Mouse (Mus musculus) MEL (cell line): Measurements from ENCODE around the gene Usp32. TPM values are rescaled to one million over a fixed set of nuclear protein-coding genes. Genes with fewer than 3 reads are reported as not detected.

Experiments used
- DNase-seq: peaks from one replicate; pipeline ENCODE4 v3.0.0; 2011; ENCODE audit warnings: low read depth, low spot score
- H3K27ac ChIP-seq: 2 replicates; pipeline ENCODE4 v1.5.1; 2012; ENCODE audit warnings: low read depth, mild to moderate bottlenecking, control low read depth, low read length, moderate library complexity; ENCODE audit not compliant: control insufficient read depth
- H3K27me3 ChIP-seq, 2 experiments: fragments of 150-350 bp in 1 of 2; sonication (generic) in 1 of 2; 2 replicates each; pipeline ENCODE4 v1.6.1; 2012; ENCODE audit warnings: low read length in 2 of 2, mild to moderate bottlenecking in 2 of 2, improper control_type of control experiment in 1 of 2, moderate library complexity in 1 of 2; ENCODE audit not compliant: insufficient read depth in 2 of 2, control insufficient read depth in 1 of 2
- H3K36me3 ChIP-seq, 2 experiments: 2 replicates each; pipeline ENCODE4 v1.6.1; 2012 to 2014; ENCODE audit warnings: low read length in 2 of 2, improper control_type of control experiment in 1 of 2, inconsistent platforms in 1 of 2, mild to moderate bottlenecking in 1 of 2; ENCODE audit not compliant: insufficient read depth in 2 of 2, control insufficient read depth in 1 of 2
- H3K4me1 ChIP-seq, 2 experiments: fragments of 150-350 bp in 1 of 2; sonication (generic) in 1 of 2; 2 replicates each; pipeline ENCODE4 v1.6.1; 2012; ENCODE audit warnings: low read length in 2 of 2, improper control_type of control experiment in 1 of 2, mild to moderate bottlenecking in 1 of 2; ENCODE audit not compliant: insufficient read depth in 2 of 2, control insufficient read depth in 1 of 2
- H3K4me3 ChIP-seq, 2 experiments: fragments of 150-350 bp in 1 of 2; sonication (generic) in 1 of 2; 2 replicates each; pipeline ENCODE4 v1.5.1; 2012; ENCODE audit warnings: low read depth in 2 of 2, low read length in 2 of 2, mild to moderate bottlenecking in 2 of 2, moderate library complexity in 2 of 2, control low read depth in 1 of 2, improper control_type of control experiment in 1 of 2; ENCODE audit not compliant: control insufficient read depth in 1 of 2, insufficient read depth in 1 of 2
- H3K79me2 ChIP-seq: 2 replicates; pipeline ENCODE4 v1.6.1; 2012; ENCODE audit warnings: mild to moderate bottlenecking, low read length, moderate library complexity; ENCODE audit not compliant: control insufficient read depth, poor library complexity, insufficient read depth
- H3K9ac ChIP-seq: 2 replicates; pipeline ENCODE4 v1.6.1; 2012; ENCODE audit warnings: low read depth, mild to moderate bottlenecking, control low read depth, low read length, moderate library complexity; ENCODE audit not compliant: control insufficient read depth, poor library complexity, severe bottlenecking
- H3K9me3 ChIP-seq: fragments of 150-350 bp; sonication (generic); replicated peaks from 2 replicates; pipeline ENCODE4 v1.6.1; 2012; ENCODE audit warnings: mild to moderate bottlenecking, low read length, improper control_type of control experiment, moderate library complexity; ENCODE audit not compliant: insufficient read depth
- CTCF ChIP-seq, 3 experiments: IDR thresholded peaks in 2 of 3; conservative IDR thresholded peaks in 1 of 3; 2 replicates each; pipeline ENCODE4 v1.5.1; 2011 to 2012; ENCODE audit warnings: low read length in 3 of 3, low read depth in 2 of 3, mild to moderate bottlenecking in 2 of 3, improper control_type of control experiment in 1 of 3, inconsistent platforms in 1 of 3, mixed read lengths in 1 of 3, moderate library complexity in 1 of 3; ENCODE audit not compliant: control insufficient read depth in 1 of 3, insufficient read depth in 1 of 3, poor library complexity in 1 of 3, severe bottlenecking in 1 of 3
- E2F4 ChIP-seq: IDR thresholded peaks from 2 replicates; pipeline ENCODE4 v1.6.1; 2011; ENCODE audit warnings: low read depth, low read length, improper control_type of control experiment, borderline replicate concordance
- MAFK ChIP-seq: IDR thresholded peaks from 2 replicates; pipeline ENCODE4 v1.6.1; 2011; ENCODE audit warnings: low read depth, mild to moderate bottlenecking, low read length, improper control_type of control experiment, borderline replicate concordance
- MAZ ChIP-seq: IDR thresholded peaks from 2 replicates; pipeline ENCODE4 v1.6.1; 2012; ENCODE audit warnings: low read depth, mild to moderate bottlenecking, inconsistent platforms, low read length, improper control_type of control experiment
- MEF2A ChIP-seq: IDR thresholded peaks from 2 replicates; pipeline ENCODE4 v1.6.1; 2014; ENCODE audit warnings: low read depth, mild to moderate bottlenecking, inconsistent platforms, low read length, improper control_type of control experiment; ENCODE audit not compliant: poor library complexity, insufficient replicate concordance, severe bottlenecking; ENCODE audit errors: extremely low read depth
- MYB ChIP-seq: IDR thresholded peaks from 2 replicates; pipeline ENCODE4 v1.6.1; 2011; ENCODE audit warnings: mild to moderate bottlenecking, low read depth, low read length, improper control_type of control experiment
- POLR2AphosphoS2 ChIP-seq: IDR thresholded peaks from 2 replicates; pipeline ENCODE4 v1.6.1; 2011; ENCODE audit warnings: low read length, improper control_type of control experiment
- RAD21 ChIP-seq: IDR thresholded peaks from 2 replicates; pipeline ENCODE4 v1.6.1; 2011; ENCODE audit warnings: mild to moderate bottlenecking, low read depth, low read length, improper control_type of control experiment
- RCOR1 ChIP-seq: IDR thresholded peaks from 2 replicates; pipeline ENCODE4 v1.6.1; 2012; ENCODE audit warnings: low read depth, mild to moderate bottlenecking, inconsistent platforms, low read length, improper control_type of control experiment
- SIN3A ChIP-seq: IDR thresholded peaks from 2 replicates; pipeline ENCODE4 v1.6.1; 2012; ENCODE audit warnings: low read length, improper control_type of control experiment, inconsistent platforms
- SMC3 ChIP-seq: IDR thresholded peaks from 2 replicates; pipeline ENCODE4 v1.6.1; 2011; ENCODE audit warnings: low read depth, low read length, improper control_type of control experiment
- TCF12 ChIP-seq: IDR thresholded peaks from 2 replicates; pipeline ENCODE4 v1.6.1; 2014; ENCODE audit warnings: low read depth, mild to moderate bottlenecking, inconsistent platforms, low read length, improper control_type of control experiment, moderate library complexity
- USF1 ChIP-seq: IDR thresholded peaks from 2 replicates; pipeline ENCODE4 v1.6.1; 2014; ENCODE audit warnings: low read depth, mild to moderate bottlenecking, inconsistent platforms, low read length, improper control_type of control experiment, moderate library complexity
- USF2 ChIP-seq, 2 experiments: IDR thresholded peaks; 2 replicates each; pipeline ENCODE4 v1.6.1; 2011 to 2012; ENCODE audit warnings: improper control_type of control experiment in 2 of 2, low read length in 2 of 2, borderline replicate concordance in 1 of 2, inconsistent platforms in 1 of 2, low read depth in 1 of 2, mild to moderate bottlenecking in 1 of 2; ENCODE audit not compliant: insufficient read depth in 1 of 2
- ZC3H11A ChIP-seq: IDR thresholded peaks from 2 replicates; pipeline ENCODE4 v1.6.1; 2012; ENCODE audit warnings: low read depth, mild to moderate bottlenecking, inconsistent platforms, low read length, improper control_type of control experiment
- ZKSCAN1 ChIP-seq: IDR thresholded peaks from 2 replicates; pipeline ENCODE4 v1.6.1; 2012; ENCODE audit warnings: low read depth, mild to moderate bottlenecking, inconsistent platforms, low read length, improper control_type of control experiment, moderate library complexity
- ZNF384 ChIP-seq: IDR thresholded peaks from 2 replicates; pipeline ENCODE4 v1.6.1; 2012; ENCODE audit warnings: low read depth, mild to moderate bottlenecking, inconsistent platforms, low read length, improper control_type of control experiment
- polyA plus RNA-seq, 2 experiments: library from polyadenylated mRNA; stranded (reverse) in 1 of 2; unstranded in 1 of 2; fragments of >175 nt in 1 of 2; fragments of >200 nt in 1 of 2; gene quantifications; 2 replicates each; pipeline versions ENCODE4 v1.2.1 to v1.2.4; 2012; ENCODE audit warnings: low replicate concordance in 2 of 2, low read depth in 1 of 2; ENCODE audit not compliant: insufficient read length in 2 of 2, insufficient read depth in 1 of 2, missing spikeins in 1 of 2
- total RNA-seq: library from RNA; depleted of rRNA; stranded (reverse); fragments of 300-350 nt; gene quantifications from 2 replicates; pipeline ENCODE4 v1.2.3, GENCODE M21; 2012

Gene Usp32
- total and polyA plus RNA-seq, 3 experiments: 11.3 to 11.5 TPM; not detected in 1

DNA sequence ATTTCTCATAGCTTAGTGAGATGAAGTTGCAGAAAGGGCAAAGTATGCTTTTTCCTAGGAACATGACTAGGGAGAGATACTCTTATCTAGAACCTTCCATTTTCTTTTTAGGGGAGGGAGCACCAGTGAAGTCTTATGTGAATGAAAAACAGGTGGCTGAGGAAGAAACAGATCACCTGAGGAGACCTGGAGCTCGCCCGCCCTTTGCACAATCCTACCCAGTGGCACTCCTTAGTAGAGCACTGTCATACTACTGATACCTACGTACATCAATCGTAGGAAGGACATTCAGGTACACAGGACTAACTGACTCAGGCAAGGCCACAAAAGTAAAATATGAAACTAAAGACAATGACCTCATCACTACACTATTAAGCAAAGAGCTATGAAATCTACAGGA lies 81.4 kb downstream of the Usp32 start:
- H3K36me3 ChIP-seq: peaks cover 16 to 17% of the 10 kb centered on the region in 2 experiments
- no peak for TF ChIP-seq MAZ
- no peak for TF ChIP-seq RAD21
- no peak for TF ChIP-seq SIN3A
- TF ChIP-seq ZKSCAN1: no peak
- TF ChIP-seq POLR2AphosphoS2: no peak
- TF ChIP-seq USF1: no peak
- TF ChIP-seq MEF2A: no peak
- no peak for TF ChIP-seq ZC3H11A
- TF ChIP-seq E2F4: no peak
- no peak for TF ChIP-seq CTCF (IDR thresholded peaks at IDR 0.05 in 2 of 3, conservative IDR thresholded peaks at IDR 0.05 in 1 of 3; ENCODE audit: control insufficient read depth in 1 of 3, insufficient read depth in 1 of 3, low read depth in 2 of 3, low read length in 3 of 3, poor library complexity in 1 of 3, severe bottlenecking in 1 of 3)
- TF ChIP-seq USF2 (IDR thresholded peaks at IDR 0.05; ENCODE audit: borderline replicate concordance in 1 of 2, insufficient read depth in 1 of 2, low read depth in 1 of 2, low read length in 2 of 2): no peak
- no peak for TF ChIP-seq RCOR1
- TF ChIP-seq ZNF384: no peak
- no peak for TF ChIP-seq MAFK
- no peak for TF ChIP-seq TCF12
- TF ChIP-seq MYB: no peak
- no peak for TF ChIP-seq SMC3

DNA sequence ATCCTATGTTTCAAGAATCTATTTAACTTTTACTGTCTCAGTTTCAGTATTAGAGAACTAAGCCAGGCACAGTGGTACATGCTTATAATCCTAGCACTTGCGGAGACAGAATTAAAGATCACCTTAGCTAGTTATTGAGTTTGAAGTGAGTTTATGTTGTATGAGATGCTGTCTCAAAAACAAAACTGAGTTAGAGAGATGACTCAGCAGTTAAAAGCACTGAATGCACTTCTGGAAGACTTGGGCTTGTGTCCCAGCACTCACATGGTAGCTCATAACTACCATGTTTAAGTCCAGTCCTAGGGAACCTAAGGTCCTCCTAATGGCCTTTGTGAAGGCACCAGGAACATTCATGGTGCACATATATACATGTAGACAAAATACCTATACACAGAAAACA lies 82.4 kb downstream of the Usp32 start:
- Histone ChIP-seq H3K4me1 (peaks cover 0 to 5% of the 10 kb centered on the region in 2 experiments; a peak in 3 of 4 replicates), H3K9ac (no peak overlapping the region), H3K36me3 (peaks cover 17 to 20% of the 10 kb centered on the region in 2 experiments), H3K79me2 (no peaks in the 10 kb centered on the region), H3K27me3 (no peaks in the 10 kb centered on the region), H3K4me3 (no peak overlapping the region), H3K27ac (no peak overlapping the region), H3K9me3 (no peaks in the 10 kb centered on the region)
- peak; percentile 37 for DNase-seq
- peak; percentile 60; the same call in 1 of the 2 replicates for TF ChIP-seq MAFK
- TF ChIP-seq CTCF (IDR thresholded peaks at IDR 0.05 in 2 of 3, conservative IDR thresholded peaks at IDR 0.05 in 1 of 3; ENCODE audit: control insufficient read depth in 1 of 3, insufficient read depth in 1 of 3, low read depth in 2 of 3, low read length in 3 of 3, poor library complexity in 1 of 3, severe bottlenecking in 1 of 3): no peak

More for the DNA sequence above, 81.4 kb downstream of the Usp32 start:
- no peak overlapping the region for H3K4me3 ChIP-seq
- H3K4me1 ChIP-seq: peaks cover 0 to 5% of the 10 kb centered on the region in 2 experiments; a peak in 3 of 4 replicates
- no peak overlapping the region for H3K9ac ChIP-seq
- no peaks in the 10 kb centered on the region for H3K79me2 ChIP-seq
- no peak overlapping the region for H3K27ac ChIP-seq
- DNase-seq: no peak
- H3K9me3 ChIP-seq: no peaks in the 10 kb centered on the region
- H3K27me3 ChIP-seq: no peaks in the 10 kb centered on the region
